Mouse (Mus musculus): ENCODE measurements around the gene Atp6v1e2. TPM values are rescaled to one million over a fixed set of nuclear protein-coding genes. Genes with fewer than 3 reads are reported as not detected.

The Atp6v1e2 gene
- polyA plus RNA-seq, 1 experiment: 0.18 TPM

Other genes with a start within 250 kb of the Atp6v1e2 start
- 80.9 and 93.8 TPM in 2 replicates for gene Epas1, start 194.2 kb downstream of the Atp6v1e2 start, polyA plus RNA-seq (2012; rRNA removed)
- not detected in 2 replicates for gene Tmem247, start 30.5 kb downstream of the Atp6v1e2 start, polyA plus RNA-seq (2012; rRNA removed)
- gene Rhoq, start 15.2 kb upstream of the Atp6v1e2 start, polyA plus RNA-seq (2012; rRNA removed): 31.9 and 33.3 TPM in 2 replicates
- gene Pigf, start 77.5 kb upstream of the Atp6v1e2 start, polyA plus RNA-seq (2012; rRNA removed): 18.6 and 18.9 TPM in 2 replicates
- 83.0 and 84.3 TPM in 2 replicates for gene Cript, start 77.7 kb upstream of the Atp6v1e2 start, polyA plus RNA-seq (2012; rRNA removed)
- 51.5 and 55.8 TPM in 2 replicates for gene Socs5, start 159.8 kb upstream of the Atp6v1e2 start, polyA plus RNA-seq (2012; rRNA removed)